Mouse (Mus musculus) limb, embryonic 14.5 days (tissue): ENCODE results near the gene Wdr83. TPM values are rescaled to one million over a fixed set of nuclear protein-coding genes. Genes with fewer than 3 reads are reported as not detected.
A peak's percentile ranks its signal among the peaks of the same experiment; 100 is the strongest.

Experiments
- ATAC-seq: fragments of 200-750 bp; cut with Nextera tagmentation; 2 replicates; pipeline ENCODE4 v1.8.0; 2017; ENCODE audit warnings: low read depth, moderate number of reproducible peaks, moderate TSS enrichment; ENCODE audit not compliant: low FRiP score
- DNase-seq: peaks from one replicate; pipeline ENCODE4 v3.0.0-alpha.2; 2015; ENCODE audit warnings: low spot score
- H3K27ac ChIP-seq: fragments of 300-500 bp; sonication (generic); replicated peaks from 2 replicates; pipeline ENCODE4 v1.5.1; 2014; ENCODE audit warnings: low read depth, mild to moderate bottlenecking, low read length, moderate library complexity, mixed read lengths
- H3K27me3 ChIP-seq: fragments of 300-500 bp; sonication (generic); 2 replicates; pipeline ENCODE4 v1.6.1; 2014; ENCODE audit warnings: low read length, mixed read lengths; ENCODE audit not compliant: control insufficient read depth, insufficient read depth
- H3K36me3 ChIP-seq: fragments of 300-500 bp; sonication (generic); 2 replicates; pipeline ENCODE4 v1.6.1; 2014; ENCODE audit warnings: mild to moderate bottlenecking, low read length, moderate library complexity, mixed read lengths; ENCODE audit not compliant: control insufficient read depth, insufficient read depth
- H3K4me1 ChIP-seq: fragments of 300-500 bp; sonication (generic); 2 replicates; pipeline ENCODE4 v1.6.1; 2014; ENCODE audit warnings: antibody characterized with exemption, low read length, mixed read lengths; ENCODE audit not compliant: control insufficient read depth, insufficient read depth
- H3K4me2 ChIP-seq: fragments of 300-500 bp; sonication (generic); replicated peaks from 2 replicates; pipeline ENCODE4 v1.6.1; 2014; ENCODE audit warnings: low read depth, mild to moderate bottlenecking, low read length, moderate library complexity; ENCODE audit not compliant: severe bottlenecking
- H3K4me3 ChIP-seq: fragments of 300-500 bp; sonication (generic); replicated peaks from 2 replicates; pipeline ENCODE4 v1.5.1; 2014; ENCODE audit warnings: low read length
- H3K9ac ChIP-seq: fragments of 300-500 bp; sonication (generic); 2 replicates; pipeline ENCODE4 v1.6.1; 2014; ENCODE audit warnings: mild to moderate bottlenecking, low read depth, low read length, moderate library complexity; ENCODE audit not compliant: severe bottlenecking
- H3K9me3 ChIP-seq: fragments of 300-500 bp; sonication (generic); 2 replicates; pipeline ENCODE4 v1.6.1; 2016; ENCODE audit warnings: low read length; ENCODE audit not compliant: control insufficient read depth
- POLR2A ChIP-seq: fragments of 200-500 bp; IDR thresholded peaks from 2 replicates; pipeline ENCODE4 v1.8.0; 2012; ENCODE audit warnings: inconsistent platforms, mild to moderate bottlenecking, moderate library complexity, borderline replicate concordance; ENCODE audit not compliant: insufficient read depth, insufficient read length; ENCODE audit errors: extremely low read depth
- WGBS: fragments of 180-500 bp; shearing (Covaris S2); extraction: QIAGEN DNeasy Blood & Tissue Kit; methylation state at CpG from one replicate; pipeline ENCODE4 v1.1.7; 2014; 5-methylcytosine and 5-hydroxymethylcytosine counted together
- polyA plus RNA-seq, 2 experiments: library from polyadenylated mRNA; depleted of rRNA in 1 of 2; stranded (reverse) in 1 of 2; unstranded in 1 of 2; fragments of >200 nt; fragmentation: Nextera tagmentation in 1 of 2; extraction: Ambion mirVana in 1 of 2; gene quantifications; 2 replicates each; pipeline versions ENCODE4 v1.2.1 to v1.2.3; 2012 to 2014

Gene Wdr83
- polyA plus RNA-seq, 2 experiments = 36.8 to 58.4 TPM

- no peak for TF ChIP-seq POLR2A
- Histone ChIP-seq H3K27ac (peak overlapping the region; percentile 98), H3K27me3 (no peaks in the 10 kb centered on the region), H3K9ac (peak overlapping the region; percentile 68), H3K36me3 (peaks cover 41% of the 10 kb centered on the region), H3K4me2 (peak overlapping the region; percentile 88), H3K9me3 (no peaks in the 10 kb centered on the region), H3K4me1 (peaks cover 13% of the 10 kb centered on the region), H3K4me3 (peak overlapping the region; percentile 74)
- DNase-seq (no peak), ATAC-seq (no peak)
- WGBS = 7% methylated on average over 12 of the region's 12 CpGs
These were observed 45.9 kb downstream of the Wdr83 start for GRCm38 (mm10) chr8:85035165-85035727.

GRCm38 (mm10) chr8:85034764-85035163 is 46.3 kb downstream of the Wdr83 start:
- peak overlapping the region; percentile 88 for H3K4me2 ChIP-seq
- peak overlapping the region; percentile 12 for H3K9ac ChIP-seq
- no peaks in the 10 kb centered on the region for H3K9me3 ChIP-seq
- ATAC-seq (no peak), DNase-seq (peak; percentile 92)
- H3K4me1 ChIP-seq = peaks cover 13% of the 10 kb centered on the region
- 4% methylated on average over 13 of the region's 13 CpGs for WGBS
- no peaks in the 10 kb centered on the region for H3K27me3 ChIP-seq
- no peak for TF ChIP-seq POLR2A
- peaks cover 41% of the 10 kb centered on the region for H3K36me3 ChIP-seq
- H3K4me3 ChIP-seq = peak overlapping the region; percentile 74
- no peak overlapping the region for H3K27ac ChIP-seq

- Histone ChIP-seq H3K9me3 (no peaks in the 10 kb centered on the region), H3K27ac (no peak overlapping the region), H3K4me3 (no peak overlapping the region)
These were observed 47.2 kb downstream of the Wdr83 start for GRCm38 (mm10) chr8:85033867-85034266.

GRCm38 (mm10) chr8:85032622-85033311 is 48.3 kb downstream of the Wdr83 start:
- H3K9ac ChIP-seq = no peak overlapping the region
- H3K27ac ChIP-seq = no peak overlapping the region
- H3K27me3 ChIP-seq = no peaks in the 10 kb centered on the region
- TF ChIP-seq POLR2A = no peak
- DNase-seq (no peak), ATAC-seq (no peak)
- 83% methylated on average over 4 of the region's 4 CpGs for WGBS
- no peaks in the 10 kb centered on the region for H3K9me3 ChIP-seq
- peaks cover 19% of the 10 kb centered on the region for H3K4me1 ChIP-seq
- peaks cover 48% of the 10 kb centered on the region for H3K36me3 ChIP-seq
- H3K4me2 ChIP-seq = no peak overlapping the region
- H3K4me3 ChIP-seq = no peak overlapping the region

More at GRCm38 (mm10) chr8:85033867-85034266, 47.2 kb downstream of the Wdr83 start:
- H3K4me2 ChIP-seq = no peak overlapping the region
- no peak overlapping the region for H3K9ac ChIP-seq
- peaks cover 14% of the 10 kb centered on the region for H3K4me1 ChIP-seq
- no peaks in the 10 kb centered on the region for H3K27me3 ChIP-seq
- ATAC-seq (no peak), DNase-seq (no peak)
- WGBS = 79% methylated on average over 1 of the region's 1 CpGs
- no peak for TF ChIP-seq POLR2A
- peaks cover 48% of the 10 kb centered on the region for H3K36me3 ChIP-seq

GRCm38 (mm10) chr8:85029271-85029670 is 51.8 kb downstream of the Wdr83 start:
- 88% methylated on average over 14 of the region's 14 CpGs for WGBS
- no peak for ATAC-seq
- Histone ChIP-seq H3K4me2 (no peak overlapping the region), H3K27me3 (no peaks in the 10 kb centered on the region), H3K9ac (no peak overlapping the region), H3K36me3 (peaks cover 48% of the 10 kb centered on the region), H3K4me1 (peaks cover 26% of the 10 kb centered on the region), H3K4me3 (no peak overlapping the region; the same call in 1 of the 2 replicates), H3K9me3 (no peaks in the 10 kb centered on the region), H3K27ac (no peak overlapping the region)
- TF ChIP-seq POLR2A = no peak
- DNase-seq = no peak
